Mouse (Mus musculus) right cerebral cortex, postnatal 4 days (tissue): ENCODE measurements around the gene Zfp978.
"Not testable (repeated sequence)": the region's sequence is repeated elsewhere in the genome, so short reads cannot be mapped to it uniquely, and the experiment has no call there.

Source experiments
- DNase-seq: peaks from one replicate; pipeline ENCODE4 v3.0.0-alpha.2; 2022

Gene Zfp978

DNA sequence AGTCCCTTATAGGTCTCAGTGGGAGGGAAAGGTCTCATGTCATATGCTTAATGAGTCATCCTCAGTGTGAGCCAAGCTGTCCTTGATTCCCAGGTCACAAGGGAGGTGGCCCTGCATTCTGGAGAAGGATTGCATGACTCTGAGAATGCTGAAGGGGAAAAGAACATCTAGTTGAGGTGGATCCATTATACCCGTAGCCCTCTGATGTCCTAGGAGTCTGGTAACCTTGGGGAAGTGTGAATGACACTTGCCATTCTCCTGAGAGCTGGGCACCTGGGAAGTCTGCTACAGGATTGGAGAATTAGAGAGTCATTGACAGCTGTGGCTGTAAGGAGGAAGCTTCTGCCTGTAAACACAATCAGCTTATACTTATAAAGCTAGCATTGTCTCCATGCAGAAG is 55.3 kb downstream of the Zfp978 start:
- not testable (repeated sequence) for DNase-seq

DNA sequence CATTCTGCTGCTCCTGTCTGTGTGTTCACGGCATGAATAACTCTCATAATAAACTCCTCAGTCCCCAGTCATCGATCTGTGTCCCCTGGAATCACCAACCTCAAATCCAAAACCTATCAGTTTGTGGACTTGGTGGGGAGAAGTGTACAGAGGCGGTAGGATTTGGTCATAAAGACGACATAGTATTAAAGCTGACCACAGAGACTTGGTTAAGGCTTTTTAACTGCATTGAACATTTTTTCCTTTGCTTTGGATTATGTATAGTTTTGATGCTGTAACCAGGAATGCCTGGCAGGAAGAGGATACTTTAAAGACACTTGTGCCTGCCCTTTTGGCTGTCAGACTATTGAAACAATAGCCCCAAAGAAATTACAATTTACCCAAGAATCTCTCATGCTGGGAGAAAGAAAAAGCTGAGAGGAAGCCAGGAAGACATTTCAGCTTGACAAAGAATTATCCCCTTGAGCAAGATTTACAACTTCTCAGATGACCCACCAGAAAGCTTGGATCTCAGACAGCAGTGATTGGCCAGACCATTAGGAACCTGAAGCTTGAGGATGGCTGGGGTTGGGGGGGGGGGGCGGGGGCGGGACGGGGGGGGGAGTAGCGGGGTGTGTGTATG is 56.2 kb downstream of the Zfp978 start:
- no peak for DNase-seq

- no peak for DNase-seq
Observed at GRCm38 (mm10) chr4:147417921-147418320, 56.8 kb downstream of the Zfp978 start.

GRCm38 (mm10) chr4:147418333-147418732 is 57.2 kb downstream of the Zfp978 start:
- DNase-seq, result not testable (repeated sequence)

DNA sequence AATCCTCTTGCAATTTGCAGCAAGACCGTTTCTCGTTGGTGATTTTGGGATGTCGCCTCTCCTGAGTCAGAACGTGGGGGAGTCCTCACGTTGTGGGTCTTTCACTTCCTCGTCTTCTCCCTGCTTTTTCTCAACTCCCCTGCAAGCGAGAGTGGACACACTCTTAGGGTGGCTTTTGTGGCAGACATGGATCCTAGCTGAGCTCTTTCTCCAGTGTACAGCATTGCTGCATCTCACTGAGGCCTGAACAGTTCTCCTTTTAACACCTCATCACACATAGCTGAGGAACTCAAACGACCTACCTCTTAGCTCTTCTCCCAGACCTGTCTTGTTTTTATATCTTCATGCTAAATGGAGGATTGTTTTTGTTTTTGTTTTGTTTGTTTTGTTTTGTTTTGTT is 58.1 kb downstream of the Zfp978 start:
- not testable (repeated sequence) for DNase-seq

DNA sequence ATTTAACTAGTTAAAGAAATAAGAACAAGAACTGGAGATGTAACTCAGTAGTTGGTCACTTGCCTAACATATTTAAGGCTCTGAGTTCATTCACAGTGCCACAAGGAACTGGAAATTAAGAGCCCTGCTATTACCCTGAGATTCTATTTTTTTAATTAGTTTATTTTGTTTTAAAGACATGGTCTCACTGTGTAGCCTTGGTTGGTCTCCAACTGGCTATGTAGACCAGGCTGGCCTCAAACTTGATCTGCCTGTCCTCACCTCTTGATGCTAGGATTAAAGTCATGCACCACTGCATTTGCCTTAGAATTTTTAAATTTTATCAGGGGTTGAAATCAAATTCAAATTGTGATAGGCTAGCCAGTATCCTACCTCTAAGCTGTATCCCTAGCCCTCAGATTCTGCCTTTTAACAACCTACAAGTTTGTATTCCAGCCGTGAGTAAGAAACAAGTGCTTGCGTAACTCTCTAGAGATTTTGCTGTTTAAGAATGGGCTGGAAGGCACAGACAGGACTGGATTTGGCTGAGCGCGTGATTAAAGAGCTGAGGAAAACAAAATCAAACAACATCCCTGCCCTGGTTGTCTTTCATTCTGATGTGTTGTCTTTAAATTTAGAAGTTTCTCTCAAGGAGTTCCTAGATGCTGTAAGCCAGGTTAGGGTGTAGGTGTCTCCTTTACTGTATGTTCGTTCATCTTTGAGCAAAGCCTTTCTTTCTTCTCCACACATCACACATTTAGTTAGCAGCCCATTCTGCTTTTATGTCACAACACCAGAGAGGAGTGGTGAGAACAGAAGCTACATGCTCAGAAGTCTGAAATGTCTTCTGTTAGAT is 58.9 kb downstream of the Zfp978 start:
- DNase-seq, result not testable (repeated sequence)

GRCm38 (mm10) chr4:147420794-147421193 is 59.7 kb downstream of the Zfp978 start:
- no peak for DNase-seq

- not testable (repeated sequence) for DNase-seq
Observed at GRCm38 (mm10) chr4:147421316-147421715, 60.2 kb downstream of the Zfp978 start.

- no peak for DNase-seq
Observed at GRCm38 (mm10) chr4:147423140-147423539, 62.0 kb downstream of the Zfp978 start.

DNA sequence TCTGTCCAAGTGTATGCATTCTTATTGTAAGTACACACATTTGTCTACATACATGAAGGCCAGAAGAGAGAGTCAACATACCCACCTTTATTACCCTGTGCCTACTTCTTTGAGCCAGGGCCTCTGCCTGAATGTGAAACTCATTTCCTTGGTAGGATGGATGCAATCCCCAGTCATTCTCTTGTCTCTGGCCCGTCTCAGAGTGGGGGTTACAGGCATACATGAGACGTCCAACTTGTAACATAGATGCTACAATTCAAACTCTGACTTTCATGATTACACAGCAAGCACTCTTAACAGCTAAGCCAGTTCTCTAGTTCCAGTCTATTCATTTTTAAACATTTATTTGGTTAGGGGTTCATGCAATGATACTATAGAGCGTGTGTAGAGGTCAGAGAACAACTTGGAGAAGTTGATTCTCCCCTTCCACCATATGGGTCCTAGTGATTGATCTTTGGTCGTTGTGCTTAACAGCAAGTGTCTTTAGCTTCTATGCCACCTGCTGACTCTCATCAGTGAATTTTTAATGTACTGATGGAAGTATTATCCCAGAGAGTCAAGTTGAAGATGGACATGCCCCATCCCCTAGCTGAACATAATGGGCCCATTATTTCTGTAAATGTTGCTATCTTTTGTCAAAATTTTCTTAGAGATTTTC is 62.7 kb downstream of the Zfp978 start:
- DNase-seq, result no peak

DNA sequence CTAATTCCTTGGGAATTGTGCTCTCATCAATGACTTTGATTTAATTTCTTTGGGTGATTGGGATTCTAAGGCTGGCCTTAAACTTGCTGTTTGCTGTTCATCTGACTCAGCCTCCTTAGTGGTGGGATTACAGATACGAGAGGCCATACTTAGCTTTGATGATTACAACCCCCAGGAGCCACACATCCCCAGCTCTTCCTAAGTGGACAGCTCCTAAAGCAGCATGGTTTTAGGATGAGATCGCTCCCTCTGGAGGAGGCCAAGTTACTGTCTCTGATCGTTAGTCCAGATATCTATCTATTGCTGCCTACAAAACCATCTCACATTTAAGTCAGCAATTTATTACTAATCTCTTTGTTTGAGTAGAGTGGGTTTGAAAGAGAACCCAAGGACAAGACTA is 63.3 kb downstream of the Zfp978 start:
- not testable (repeated sequence) for DNase-seq

DNA sequence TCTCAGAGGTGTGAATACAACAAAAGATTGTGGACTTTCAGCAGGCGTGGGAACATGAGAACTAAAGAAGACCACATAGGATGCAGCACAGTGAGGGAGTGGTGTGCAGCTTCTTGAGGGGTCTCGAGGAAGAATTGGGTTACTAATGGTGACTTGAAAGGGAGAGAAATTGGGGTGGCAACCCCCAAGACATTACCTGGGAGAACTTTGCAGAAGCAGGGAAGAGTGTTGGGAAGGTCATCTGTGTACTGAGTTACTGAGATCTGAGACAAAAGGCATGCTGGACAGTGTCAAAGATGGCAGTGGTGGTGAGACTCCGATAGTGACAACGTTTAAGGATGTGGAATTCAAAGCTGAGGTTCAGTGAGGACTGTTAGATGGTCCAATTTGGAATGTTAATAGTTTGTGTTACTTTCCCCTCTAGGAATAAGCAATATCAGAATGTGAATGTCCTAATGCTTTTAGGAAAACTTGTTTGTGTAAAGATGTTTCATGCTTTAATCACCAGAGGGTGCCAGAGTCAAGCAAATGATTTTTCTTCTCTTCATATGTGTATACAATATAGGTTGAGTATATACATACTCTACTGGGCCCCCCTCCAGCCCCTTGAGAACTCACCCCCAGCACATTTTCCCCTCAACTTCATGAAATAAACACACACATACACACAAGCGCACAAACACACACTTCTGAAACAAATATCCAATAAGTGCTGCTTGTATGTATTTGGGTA is 64.7 kb downstream of the Zfp978 start:
- not testable (repeated sequence) for DNase-seq

GRCm38 (mm10) chr4:147430651-147431050 is 69.5 kb downstream of the Zfp978 start:
- no peak for DNase-seq

- not testable (repeated sequence) for DNase-seq
Observed at GRCm38 (mm10) chr4:147431696-147432442, 70.8 kb downstream of the Zfp978 start.

DNA sequence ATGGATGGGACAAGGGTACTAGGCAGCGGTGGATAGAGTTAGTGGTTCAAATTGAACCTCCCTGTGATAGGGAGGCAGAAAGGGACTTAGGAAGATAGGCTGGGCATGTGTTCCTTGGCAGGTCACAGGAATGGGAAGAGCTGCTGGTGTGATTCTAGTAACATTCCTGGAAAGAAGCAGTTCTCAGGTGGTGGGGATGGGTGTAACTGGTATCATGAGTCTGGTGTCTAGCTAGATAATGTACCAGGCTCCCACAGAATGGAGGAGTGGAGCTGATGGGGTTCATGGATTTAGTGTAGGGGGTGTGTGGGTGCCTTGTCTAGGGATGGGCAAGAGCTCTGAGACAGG is 71.3 kb downstream of the Zfp978 start:
- DNase-seq, result no peak

DNA sequence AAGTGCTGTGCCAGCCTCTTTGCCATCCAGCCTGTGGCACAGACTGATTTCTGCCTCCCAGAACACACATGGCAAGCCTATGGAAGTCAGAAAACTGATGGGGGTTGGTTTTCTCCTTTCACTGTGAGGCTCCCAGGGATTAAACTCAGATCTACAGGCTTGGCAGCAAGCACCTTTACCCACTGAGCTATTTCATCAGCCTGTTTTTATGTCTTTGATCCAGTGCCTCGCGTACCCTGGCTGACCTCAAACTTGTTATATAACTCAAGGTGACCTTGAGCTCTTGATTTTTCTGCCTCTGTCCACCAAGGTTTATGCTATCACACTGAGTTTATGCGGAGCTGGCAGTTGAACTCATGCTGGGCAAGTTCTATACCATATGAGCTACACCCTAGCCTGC is 71.9 kb downstream of the Zfp978 start:
- DNase-seq, result no peak

- no peak for DNase-seq
Observed at GRCm38 (mm10) chr4:147433874-147434273, 72.8 kb downstream of the Zfp978 start.
